Mouse (Mus musculus): ENCODE measurements around the gene Cdc37l1. TPM values are rescaled to one million over a fixed set of nuclear protein-coding genes. Genes with fewer than 3 reads are reported as not detected.

Gene Cdc37l1
- polyA plus RNA-seq, 1 experiment from 2014 or later = 58.5 TPM

DNA sequence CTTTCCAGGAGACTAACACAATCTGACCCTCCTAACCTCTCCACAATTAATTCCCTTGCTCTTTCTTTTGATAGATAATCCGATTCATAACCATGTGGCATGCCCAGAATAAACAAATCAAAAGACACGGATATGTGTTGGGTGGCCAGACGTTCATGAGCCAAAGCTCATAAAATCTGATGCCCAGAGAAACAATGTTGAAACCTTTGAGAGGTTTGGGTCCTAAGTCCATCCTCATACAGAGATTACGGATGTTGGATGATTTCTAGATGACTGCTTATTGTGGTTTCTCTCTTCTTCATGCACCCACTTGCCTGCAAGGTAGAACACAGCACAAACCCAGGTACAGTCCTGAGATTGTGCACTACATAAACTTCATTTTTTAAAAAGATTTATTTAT is 50.1 kb downstream of the Cdc37l1 start:
- H3K36me3 ChIP-seq = peaks cover 19% of the 10 kb centered on the region; the same call in 1 of the 2 replicates
- H3K27me3 ChIP-seq = no peaks in the 10 kb centered on the region
- WGBS = 87% methylated on average over 4 of the region's 4 CpGs

DNA sequence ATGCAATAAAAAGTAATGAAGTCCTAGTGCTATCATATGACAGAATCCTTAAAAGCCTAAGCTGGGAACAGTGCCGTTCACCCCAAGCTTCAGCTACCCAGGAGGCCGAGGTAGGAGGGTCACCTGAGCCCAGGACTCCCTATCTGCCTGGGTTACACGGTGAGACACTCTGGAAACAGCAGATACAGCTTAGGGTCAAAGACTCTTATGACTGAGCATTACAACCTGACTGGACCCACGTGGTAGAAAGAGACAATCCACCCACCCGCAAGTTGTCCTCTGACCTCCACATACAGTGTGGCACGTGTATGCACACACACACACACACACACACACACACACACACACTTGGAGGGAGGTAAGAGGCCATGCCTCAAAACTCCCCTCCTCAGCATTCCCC is 52.0 kb downstream of the Cdc37l1 start:
- 83% methylated on average over 6 of the region's 6 CpGs for WGBS

More for the DNA sequence above, 50.1 kb downstream of the Cdc37l1 start:
- no peak overlapping the region for H3K4me2 ChIP-seq (replicated peaks)
- no peak overlapping the region for H3K4me3 ChIP-seq
- H3K9ac ChIP-seq = no peak overlapping the region
- H3K27ac ChIP-seq = no peak overlapping the region
- H3K4me1 ChIP-seq = peaks cover 6% of the 10 kb centered on the region
- ATAC-seq (ENCODE audit: low FRiP score) = no peak
- H3K9me3 ChIP-seq (replicated peaks) = peaks cover 3% of the 10 kb centered on the region; the same call in 1 of the 2 replicates

DNA sequence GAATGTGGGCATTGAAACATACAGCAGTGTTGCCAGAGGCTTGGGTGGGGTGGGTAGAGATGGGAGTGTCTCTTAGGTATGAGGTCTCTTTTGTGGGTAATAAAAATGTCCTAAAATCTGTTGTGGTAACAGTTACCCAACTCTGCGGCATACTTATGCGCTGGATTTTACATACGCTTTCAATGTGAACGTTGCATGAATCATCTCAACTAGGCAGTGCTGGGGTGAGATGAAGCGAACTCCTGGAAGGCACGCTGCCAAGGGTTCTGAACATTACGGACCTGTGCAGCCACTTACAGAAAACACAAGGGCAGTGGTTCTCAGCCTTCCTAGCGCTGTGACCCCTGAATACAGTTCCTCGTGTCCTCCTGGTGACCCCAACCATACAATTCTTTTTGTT is 52.5 kb downstream of the Cdc37l1 start:
- Histone ChIP-seq H3K9me3 (replicated peaks) (peaks cover 3% of the 10 kb centered on the region; the same call in 1 of the 2 replicates), H3K27ac (no peak overlapping the region), H3K4me1 (peaks cover 12% of the 10 kb centered on the region), H3K4me3 (no peak overlapping the region), H3K9ac (no peak overlapping the region), H3K4me2 (replicated peaks) (no peak overlapping the region), H3K27me3 (no peaks in the 10 kb centered on the region), H3K36me3 (0 out of 2 replicates have a peak, but pooled peaks cover 1% of the 10 kb centered on the region)
- ATAC-seq (ENCODE audit: low FRiP score) = no peak
- WGBS = 91% methylated on average over 9 of the region's 9 CpGs

More for the DNA sequence above, 52.0 kb downstream of the Cdc37l1 start:
- ATAC-seq (ENCODE audit: low FRiP score) = no peak
- Histone ChIP-seq H3K36me3 (0 out of 2 replicates have a peak, but pooled peaks cover 5% of the 10 kb centered on the region), H3K27me3 (no peaks in the 10 kb centered on the region), H3K4me2 (replicated peaks) (no peak overlapping the region), H3K9ac (no peak overlapping the region), H3K4me1 (peaks cover 12% of the 10 kb centered on the region), H3K27ac (no peak overlapping the region), H3K9me3 (replicated peaks) (peaks cover 3% of the 10 kb centered on the region; the same call in 1 of the 2 replicates), H3K4me3 (no peak overlapping the region)

DNA sequence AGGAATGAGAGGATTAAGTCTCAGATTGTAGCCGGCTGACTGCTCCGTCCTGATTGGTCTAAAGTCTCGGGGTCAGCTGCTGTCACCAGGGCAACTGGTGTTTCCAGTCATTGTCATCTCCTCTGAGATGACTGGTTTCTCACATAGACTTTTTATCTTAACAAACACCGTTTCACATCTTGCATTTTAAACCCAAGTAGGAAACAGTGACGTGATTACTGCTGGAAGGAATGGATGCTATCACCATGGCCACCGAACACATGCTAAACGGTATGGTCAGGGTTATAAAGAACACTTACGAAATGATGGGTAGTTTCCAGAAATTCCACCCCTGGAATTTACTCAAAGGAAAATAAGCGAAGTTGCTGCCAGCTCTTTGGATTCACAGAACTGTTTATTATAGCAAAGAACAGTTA is 54.2 kb downstream of the Cdc37l1 start:
- Histone ChIP-seq H3K4me2 (replicated peaks) (no peak overlapping the region), H3K9ac (no peak overlapping the region), H3K4me1 (peaks cover 15% of the 10 kb centered on the region), H3K27me3 (no peaks in the 10 kb centered on the region), H3K4me3 (no peak overlapping the region), H3K27ac (no peak overlapping the region), H3K36me3 (no peaks in the 10 kb centered on the region), H3K9me3 (replicated peaks) (peaks cover 3% of the 10 kb centered on the region; the same call in 1 of the 2 replicates)
- 38% methylated on average over 9 of the region's 9 CpGs for WGBS
- no peak for ATAC-seq (ENCODE audit: low FRiP score)

DNA sequence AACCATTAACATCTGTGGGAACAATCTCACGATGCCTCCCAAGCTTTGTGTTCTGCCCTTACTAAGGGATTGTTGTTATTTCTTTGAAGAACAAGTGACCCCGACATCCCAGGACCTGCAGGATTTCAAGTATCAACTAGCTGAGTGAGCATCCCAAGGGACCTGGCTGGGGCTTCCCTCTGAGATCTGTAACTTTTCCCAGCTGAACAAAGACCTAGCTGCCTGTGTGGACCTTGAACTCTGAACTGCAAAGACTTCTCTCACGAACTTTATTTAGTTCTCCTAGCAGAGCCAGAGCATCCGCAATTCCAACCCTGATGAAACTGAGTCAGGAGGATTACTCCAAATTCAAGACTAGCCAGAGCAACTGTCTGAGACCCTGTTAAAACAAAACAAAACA is 55.2 kb downstream of the Cdc37l1 start:
- Histone ChIP-seq H3K4me2 (replicated peaks) (0 out of 2 replicates have a peak overlapping the region, but pooled peaks have one; percentile 74), H3K36me3 (no peaks in the 10 kb centered on the region), H3K27ac (no peak overlapping the region), H3K4me1 (peaks cover 15% of the 10 kb centered on the region), H3K9ac (no peak overlapping the region), H3K9me3 (replicated peaks) (no peaks in the 10 kb centered on the region), H3K4me3 (no peak overlapping the region), H3K27me3 (no peaks in the 10 kb centered on the region)
- no peak for ATAC-seq (ENCODE audit: low FRiP score)
- WGBS = 56% methylated on average over 4 of the region's 4 CpGs

DNA sequence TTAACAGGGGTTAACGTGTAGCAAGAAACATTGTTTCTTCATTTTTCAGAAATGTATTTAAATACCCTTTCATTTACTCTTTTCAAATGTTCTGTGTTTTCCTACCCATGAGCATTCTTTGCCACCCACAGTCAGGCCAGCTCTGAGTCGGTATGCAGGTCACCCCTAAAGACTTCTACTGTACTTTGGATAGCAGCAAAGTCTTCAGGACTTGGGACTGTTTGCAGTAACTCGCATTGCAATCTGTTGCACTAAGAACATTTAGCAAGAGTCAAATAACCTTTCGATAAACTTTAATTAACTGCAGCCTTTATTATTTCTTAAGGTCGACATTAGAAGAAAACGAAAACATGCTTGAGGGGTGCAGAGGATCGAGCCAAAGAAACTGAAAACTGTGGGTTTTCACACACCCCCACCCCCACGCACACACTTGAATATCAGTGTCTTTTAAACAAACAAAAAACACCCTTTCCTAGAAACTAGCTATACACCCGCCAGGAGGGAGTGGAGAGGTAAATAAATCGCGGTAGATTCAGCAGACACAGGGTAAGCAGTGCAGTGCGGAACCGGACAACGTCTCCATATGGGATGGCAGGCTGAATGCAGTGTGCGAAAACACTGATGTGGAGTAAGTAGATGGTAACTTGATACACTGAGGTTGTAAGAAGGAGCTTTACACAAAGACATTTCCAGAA is 56.0 kb downstream of the Cdc37l1 start:
- H3K9ac ChIP-seq = no peak overlapping the region
- no peaks in the 10 kb centered on the region for H3K9me3 ChIP-seq (replicated peaks)
- no peak overlapping the region for H3K27ac ChIP-seq
- ATAC-seq (ENCODE audit: low FRiP score) = no peak
- H3K36me3 ChIP-seq = no peaks in the 10 kb centered on the region
- peak overlapping the region; percentile 74 for H3K4me2 ChIP-seq (replicated peaks)
- WGBS = 55% methylated on average over 15 of the region's 15 CpGs
- H3K27me3 ChIP-seq = no peaks in the 10 kb centered on the region
- peak overlapping the region; percentile 6 for H3K4me3 ChIP-seq
- H3K4me1 ChIP-seq = peaks cover 15% of the 10 kb centered on the region

DNA sequence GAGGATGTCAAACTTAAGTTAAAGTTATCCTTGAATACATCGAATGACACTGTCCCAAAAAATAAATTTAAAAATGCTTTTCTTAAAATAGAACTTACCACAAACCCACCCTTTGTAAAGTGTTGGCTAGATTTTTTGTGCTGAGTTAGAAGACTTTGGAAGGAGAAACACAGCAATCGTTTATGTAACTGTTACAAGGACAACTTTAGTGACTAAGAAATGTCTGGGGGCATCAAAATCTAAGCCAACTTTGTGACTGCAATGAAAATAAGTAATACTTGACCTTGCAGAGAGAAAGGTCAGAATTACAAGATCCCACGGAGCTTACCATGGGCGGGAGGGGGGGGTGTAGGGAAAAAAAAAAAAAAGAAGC is 56.8 kb downstream of the Cdc37l1 start:
- Histone ChIP-seq H3K4me3 (peak overlapping the region; percentile 80), H3K36me3 (no peaks in the 10 kb centered on the region), H3K9ac (peak overlapping the region; percentile 81), H3K4me2 (replicated peaks) (peak overlapping the region; percentile 74), H3K27me3 (no peaks in the 10 kb centered on the region), H3K27ac (no peak overlapping the region; the same call in 1 of the 2 replicates), H3K9me3 (replicated peaks) (no peaks in the 10 kb centered on the region), H3K4me1 (peaks cover 15% of the 10 kb centered on the region)
- WGBS = 36% methylated on average over 4 of the region's 4 CpGs
- ATAC-seq (ENCODE audit: low FRiP score) = no peak

DNA sequence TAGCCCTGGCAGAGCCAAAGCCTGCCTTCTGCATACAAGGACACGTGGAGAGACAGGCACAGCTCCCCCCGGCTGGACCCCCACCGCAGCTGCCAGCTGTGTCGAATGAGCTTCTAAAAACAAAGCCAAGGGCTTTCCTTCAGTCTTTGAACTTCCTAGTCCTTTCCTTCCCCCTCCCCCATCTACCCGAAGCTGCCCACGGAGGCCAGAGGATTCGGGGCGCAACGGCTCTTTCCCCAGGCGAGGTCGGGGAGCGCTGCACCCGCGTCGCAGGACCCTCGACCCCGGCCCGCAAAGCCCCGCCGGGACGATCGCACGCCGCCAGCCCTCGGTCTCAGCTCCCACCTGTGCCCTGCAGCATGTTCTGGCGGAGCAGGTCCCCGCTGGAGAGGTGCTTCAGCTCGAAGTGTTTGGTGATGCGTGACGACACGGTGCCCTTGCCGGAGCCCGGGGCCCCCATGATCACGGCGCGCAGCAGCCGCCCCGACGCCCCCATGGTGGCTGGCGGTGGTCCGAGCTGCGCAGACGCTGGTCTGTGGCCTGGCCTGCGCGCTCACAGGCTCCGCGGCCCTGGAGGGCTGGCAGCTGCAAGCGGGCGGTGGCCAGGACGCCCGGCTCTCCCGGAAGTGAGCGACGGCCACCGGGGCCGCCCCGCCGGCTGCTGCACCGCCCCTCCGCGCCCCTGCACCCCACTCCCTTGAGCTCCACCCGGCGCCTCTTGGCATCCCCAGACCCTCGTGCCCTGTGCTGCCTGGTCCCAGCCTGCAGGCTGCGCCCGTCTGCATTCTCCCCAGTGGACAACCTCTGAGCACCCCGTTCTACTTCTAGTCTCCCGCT is 57.4 kb downstream of the Cdc37l1 start, which contains the start of gene Ak3:
Gene Ak3, minus strand, starts transcription at position 628 of the 837 bp plus-strand sequence.
- peak; percentile 90 for ATAC-seq (ENCODE audit: low FRiP score)
- Histone ChIP-seq H3K27me3 (no peaks in the 10 kb centered on the region), H3K4me1 (peaks cover 15% of the 10 kb centered on the region), H3K9me3 (replicated peaks) (no peaks in the 10 kb centered on the region), H3K4me3 (peak within 1 kb of the TSS; percentile 80), H3K9ac (peak within 1 kb of the TSS; percentile 81), H3K27ac (peak within 1 kb of the TSS; percentile 83), H3K4me2 (replicated peaks) (peak within 1 kb of the TSS; percentile 74), H3K36me3 (no peaks in the 10 kb centered on the region)
- WGBS = under 1% methylated on average over 65 of the region's 68 CpGs

DNA sequence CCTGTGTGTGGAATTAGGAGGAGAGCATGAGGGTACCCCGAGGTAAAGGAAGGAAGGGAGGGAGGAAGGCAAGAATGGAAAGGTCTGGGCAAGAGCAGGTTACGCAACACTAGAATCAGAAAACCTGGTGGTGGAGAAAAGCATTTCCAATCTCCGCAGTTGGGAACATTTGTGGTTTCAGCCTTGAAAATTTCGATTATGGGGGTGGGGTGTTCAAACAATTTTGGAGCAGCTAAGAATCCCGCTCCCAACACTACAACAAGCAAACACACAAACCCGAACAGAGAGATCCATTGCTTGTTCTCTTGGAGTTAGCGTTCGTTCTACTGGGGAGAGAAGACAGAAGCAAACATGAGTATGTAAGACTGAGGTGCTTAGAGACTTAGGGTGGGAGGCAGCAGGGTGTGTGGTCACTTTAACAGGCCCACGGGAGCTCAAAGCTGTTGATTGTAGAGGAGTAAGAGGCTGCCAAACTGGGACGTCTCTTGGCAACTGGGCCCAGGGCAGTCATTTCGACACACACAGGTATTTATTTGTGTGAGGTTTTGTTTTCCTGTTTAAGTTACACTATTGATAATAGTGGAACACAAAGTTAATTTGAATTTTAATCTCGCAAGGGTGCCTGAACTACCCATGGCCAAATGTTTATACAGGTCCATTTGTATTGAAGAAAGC is 59.4 kb downstream of the Cdc37l1 start:
- H3K27ac ChIP-seq = no peak overlapping the region
- H3K27me3 ChIP-seq = no peaks in the 10 kb centered on the region
- no peaks in the 10 kb centered on the region for H3K36me3 ChIP-seq
- peaks cover 11% of the 10 kb centered on the region for H3K4me1 ChIP-seq
- WGBS = 84% methylated on average over 12 of the region's 12 CpGs
- H3K4me3 ChIP-seq = no peak overlapping the region
- ATAC-seq (ENCODE audit: low FRiP score) = no peak
- no peak overlapping the region for H3K9ac ChIP-seq
- H3K9me3 ChIP-seq (replicated peaks) = no peaks in the 10 kb centered on the region
- no peak overlapping the region for H3K4me2 ChIP-seq (replicated peaks)

DNA sequence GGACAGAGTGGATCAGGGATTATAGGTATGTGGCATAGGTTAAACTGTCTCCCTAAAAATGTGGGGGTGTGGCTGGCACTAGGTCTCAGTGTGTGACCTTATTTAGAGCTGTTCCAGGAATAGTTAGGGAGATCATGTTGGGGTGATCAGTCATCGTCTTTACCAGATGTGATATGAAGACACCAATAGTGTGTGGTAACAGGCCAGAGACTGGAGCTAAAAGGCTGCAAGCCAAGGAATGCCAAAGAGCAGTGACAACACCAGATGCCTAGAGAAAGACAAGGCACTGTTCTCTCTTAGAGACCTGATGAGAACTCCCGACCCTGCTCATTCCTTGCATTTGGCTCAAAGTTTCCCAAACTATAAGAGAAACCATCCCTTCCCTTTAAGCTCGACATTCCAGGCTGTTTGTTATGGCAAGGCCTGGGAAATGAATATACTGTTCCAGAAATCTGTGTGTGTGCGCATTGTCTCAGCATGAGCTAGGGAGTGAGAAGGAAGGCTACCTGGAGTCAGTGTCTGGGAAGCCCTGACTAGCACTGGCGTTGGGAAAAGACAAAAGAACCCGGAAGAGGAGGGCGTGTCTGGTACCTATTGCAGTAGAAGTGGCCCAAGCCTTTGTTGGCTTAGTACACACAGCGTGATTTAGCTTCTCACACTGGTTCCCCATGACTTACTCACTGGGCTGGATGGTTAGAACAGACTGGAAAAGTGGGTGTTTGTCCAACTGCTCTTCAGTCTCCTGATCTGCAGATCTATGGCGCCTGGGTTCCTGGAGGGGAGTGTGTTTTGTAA is 60.2 kb downstream of the Cdc37l1 start:
- Histone ChIP-seq H3K27ac (no peak overlapping the region), H3K27me3 (no peaks in the 10 kb centered on the region), H3K4me2 (replicated peaks) (no peak overlapping the region), H3K4me1 (peaks cover 8% of the 10 kb centered on the region), H3K4me3 (no peak overlapping the region), H3K36me3 (no peaks in the 10 kb centered on the region), H3K9me3 (replicated peaks) (no peaks in the 10 kb centered on the region), H3K9ac (no peak overlapping the region)
- 78% methylated on average over 9 of the region's 9 CpGs for WGBS
- no peak for ATAC-seq (ENCODE audit: low FRiP score)

DNA sequence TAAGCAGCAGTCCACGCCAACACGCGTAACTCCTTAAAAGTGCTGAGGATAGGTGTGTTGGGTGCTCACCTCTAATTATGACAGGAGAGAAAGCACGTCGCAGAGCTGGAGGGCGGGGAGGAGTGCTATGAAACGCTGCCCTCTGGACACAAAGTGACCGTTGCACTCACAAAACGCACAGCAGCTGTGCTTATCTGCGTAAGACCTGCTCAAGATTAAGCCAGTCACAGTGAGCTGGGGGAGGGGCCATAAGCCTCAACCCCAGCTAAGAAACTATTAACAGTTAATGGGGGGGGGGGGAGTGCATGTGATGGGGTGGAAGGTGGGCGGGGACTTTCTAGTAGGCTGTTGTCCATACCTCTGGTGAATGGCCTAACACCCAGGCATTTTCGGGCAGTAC is 62.6 kb downstream of the Cdc37l1 start:
- Histone ChIP-seq H3K9ac (no peak overlapping the region), H3K27me3 (no peaks in the 10 kb centered on the region), H3K4me3 (no peak overlapping the region), H3K36me3 (no peaks in the 10 kb centered on the region), H3K4me1 (0 out of 2 replicates have a peak, but pooled peaks cover 3% of the 10 kb centered on the region), H3K27ac (no peak overlapping the region), H3K9me3 (replicated peaks) (no peaks in the 10 kb centered on the region), H3K4me2 (replicated peaks) (no peak overlapping the region)
- no peak for ATAC-seq (ENCODE audit: low FRiP score)
- WGBS = 90% methylated on average over 12 of the region's 12 CpGs
